Mouse (Mus musculus) gastrocnemius, postnatal 36 days (tissue): Measurements from ENCODE around the gene Klhl40. TPM values are rescaled to one million over a fixed set of nuclear protein-coding genes. Genes with fewer than 3 reads are reported as not detected.

ENCODE experiments used
- DNase-seq, 2 experiments: peaks; one replicate each; pipeline ENCODE4 v3.0.0; 2022
- intact Hi-C: fragments of 180-260 bp; cut with DNase I; formaldehyde crosslinking; loops from one replicate; pipeline ENCODE4 v1.15.1; 2025
- total RNA-seq, 2 experiments: library from RNA; stranded (reverse); gene quantifications; 2 replicates each; pipeline ENCODE4 v1.2.3; 2021

Klhl40 gene
- total RNA-seq, 2 experiments from 2014 or later: 113 to 117 TPM

DNA sequence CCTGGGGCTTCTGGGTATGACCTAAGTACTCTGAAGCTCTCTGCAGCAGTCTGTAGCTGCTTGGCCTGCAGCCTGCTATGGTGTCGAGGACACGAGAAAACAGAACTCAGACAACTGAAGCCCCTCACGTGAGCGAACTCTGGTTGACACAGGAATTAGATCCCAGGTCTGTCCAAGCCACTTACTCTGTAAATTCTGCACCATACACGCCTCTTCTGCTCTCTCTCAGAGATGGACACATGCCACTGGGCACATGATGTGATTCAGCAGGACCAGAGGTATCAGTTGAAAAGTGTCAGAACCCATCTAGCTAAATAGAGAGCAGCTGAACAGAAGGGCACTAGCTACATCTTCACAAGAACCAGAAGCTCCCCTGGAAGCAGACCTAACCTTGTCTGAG is 5.0 kb upstream of the Klhl40 start:
- intact Hi-C loops: no loop called here
- no peak for DNase-seq

DNA sequence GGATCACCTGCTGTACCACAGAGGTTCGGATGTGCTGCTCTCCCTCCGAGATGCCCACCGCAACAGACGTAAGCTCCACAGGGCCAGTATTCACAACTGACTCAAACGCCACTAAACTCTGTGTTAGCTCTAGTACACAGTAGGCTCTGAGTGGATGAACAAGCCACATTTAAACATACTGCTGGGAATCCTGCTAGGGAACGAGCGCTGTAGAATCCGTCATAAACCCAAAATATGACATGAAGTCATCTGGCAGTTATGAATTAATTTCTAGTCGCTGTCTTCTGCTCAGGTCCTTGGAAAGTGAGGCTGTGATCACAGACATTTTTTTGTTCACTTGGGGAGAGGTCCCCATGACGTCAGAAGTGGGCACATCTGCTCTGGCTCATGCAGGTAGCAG is 1.5 kb upstream of the Klhl40 start:
- no peak for DNase-seq
- intact Hi-C loops: no loop called here

DNA sequence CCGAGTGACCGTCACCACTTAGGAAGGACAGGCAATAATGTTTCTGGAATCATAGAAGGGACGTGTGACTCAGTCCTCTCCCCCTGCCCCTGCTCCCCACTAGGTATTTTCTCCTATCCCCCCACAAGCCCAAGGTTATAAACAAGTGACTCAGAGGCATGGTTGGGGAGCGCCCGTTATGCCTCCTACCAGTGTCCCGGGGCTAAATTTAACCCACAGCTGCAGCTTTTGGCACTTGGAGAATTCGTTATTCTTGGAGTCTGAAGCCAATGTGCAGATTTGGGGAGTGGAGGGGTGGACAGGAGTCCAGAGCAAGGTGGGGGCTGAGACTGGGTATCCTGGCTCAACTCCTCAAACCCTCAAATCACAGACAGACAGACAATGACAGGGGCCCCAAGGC is 896 bp upstream of the Klhl40 start:
- no peak for DNase-seq
- intact Hi-C loops: no loop called here

DNA sequence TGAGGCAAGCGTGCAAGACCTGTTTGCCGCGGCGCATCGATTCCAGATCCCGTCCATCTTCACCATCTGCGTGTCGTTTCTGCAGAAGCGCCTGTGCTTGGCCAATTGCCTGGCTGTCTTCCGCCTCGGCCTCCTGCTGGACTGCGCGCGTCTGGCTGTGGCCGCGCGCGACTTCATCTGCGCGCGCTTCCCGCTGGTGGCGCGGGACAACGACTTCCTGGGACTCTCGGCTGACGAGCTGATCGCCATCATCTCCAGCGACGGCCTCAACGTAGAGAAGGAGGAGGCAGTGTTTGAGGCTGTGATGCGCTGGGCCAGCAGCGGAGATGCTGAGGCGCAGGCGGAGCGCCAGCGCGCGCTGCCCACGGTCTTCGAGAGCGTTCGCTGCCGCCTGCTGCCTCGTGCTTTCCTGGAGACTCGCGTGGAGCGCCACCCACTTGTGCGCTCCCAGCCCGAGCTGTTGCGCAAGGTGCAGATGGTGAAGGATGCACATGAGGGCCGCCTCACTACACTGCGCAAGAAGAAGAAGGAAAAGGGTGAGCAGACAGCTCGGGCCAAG is 738 bp downstream of the Klhl40 start:
- no peak for DNase-seq
- intact Hi-C loops: no loop called here

DNA sequence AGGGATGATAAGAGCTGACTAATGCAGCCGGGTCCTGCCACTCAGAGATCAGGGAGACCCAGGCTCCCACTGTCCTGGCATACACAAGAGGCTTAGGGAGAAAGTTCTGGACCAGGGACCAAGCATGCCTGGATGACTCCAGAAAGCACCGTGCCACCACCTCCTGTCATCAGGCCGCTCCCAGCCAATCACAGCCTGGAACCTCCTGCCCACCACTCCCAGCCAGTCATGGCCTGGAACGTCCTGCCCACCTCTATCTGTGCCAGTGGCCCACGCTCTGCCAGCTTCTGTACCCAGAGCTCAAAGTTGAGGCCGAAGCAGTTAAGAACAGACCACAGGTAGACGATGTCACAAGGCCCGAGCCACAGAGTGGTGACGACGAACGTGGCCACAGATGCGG is 7.4 kb downstream of the Klhl40 start:
- intact Hi-C loops: no loop called here
- DNase-seq: no peak

DNA sequence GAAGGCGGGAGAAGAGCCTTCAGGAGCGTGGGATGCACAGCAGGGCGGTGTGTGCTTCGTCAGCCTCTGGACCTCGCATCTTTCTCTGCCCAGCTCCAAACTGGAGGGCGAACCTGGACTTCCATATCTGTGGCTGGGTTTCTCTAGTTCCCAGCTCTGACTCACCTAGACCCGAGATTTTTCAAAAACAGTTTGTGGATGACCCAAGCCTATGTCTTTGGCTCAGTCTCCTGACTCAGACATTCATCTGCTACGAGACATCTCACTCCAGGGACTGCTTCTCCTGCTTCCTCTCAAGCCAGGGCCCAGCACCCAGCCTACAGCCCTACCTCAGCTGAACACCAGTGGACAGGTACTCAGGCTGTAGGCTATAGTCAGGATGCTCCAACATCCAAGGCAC is 7.9 kb downstream of the Klhl40 start:
- no peak for DNase-seq
- intact Hi-C loops: no loop called here

DNA sequence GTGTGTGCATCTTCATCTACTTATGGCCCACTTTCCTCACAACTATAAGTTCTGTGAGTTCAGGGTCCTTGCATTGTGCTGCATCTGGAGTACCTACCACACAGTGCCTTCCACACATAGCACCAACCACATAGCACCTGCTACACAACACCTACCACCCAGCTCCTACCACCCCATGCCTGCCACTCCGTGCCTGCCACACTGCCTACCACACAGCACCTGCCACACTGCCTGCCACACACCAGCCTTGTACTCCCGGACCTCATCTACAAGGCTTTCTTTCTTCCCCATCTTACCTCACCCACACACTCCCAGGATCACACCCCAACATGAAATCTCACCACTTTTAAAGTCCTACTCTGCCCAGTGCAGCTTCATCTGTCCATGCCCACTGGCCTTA is 9.0 kb downstream of the Klhl40 start:
- intact Hi-C loops: no loop called here
- DNase-seq: no peak

DNA sequence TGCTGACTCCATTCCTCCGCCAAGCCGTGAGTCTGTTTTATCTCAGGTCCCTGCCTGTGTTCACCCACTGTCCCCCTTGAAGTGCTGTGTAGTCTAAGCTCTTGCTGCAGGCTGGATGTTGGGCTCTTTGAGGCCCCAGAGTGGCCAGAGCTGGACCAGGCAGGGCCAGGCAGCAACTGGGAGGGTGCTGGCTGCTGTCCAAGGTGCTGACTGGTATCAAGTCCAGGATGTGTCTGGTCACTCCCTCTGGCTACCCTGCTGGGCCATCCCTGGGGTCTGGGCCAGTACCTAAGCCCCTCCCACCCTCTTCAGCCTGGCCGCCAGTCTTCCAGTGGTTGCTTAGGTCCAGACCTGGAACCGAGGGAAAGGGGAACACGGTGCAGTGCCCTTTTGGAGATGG is 13.8 kb downstream of the Klhl40 start:
- DNase-seq: peak; percentile 77 to 78
- intact Hi-C loops: no loop called here

DNA sequence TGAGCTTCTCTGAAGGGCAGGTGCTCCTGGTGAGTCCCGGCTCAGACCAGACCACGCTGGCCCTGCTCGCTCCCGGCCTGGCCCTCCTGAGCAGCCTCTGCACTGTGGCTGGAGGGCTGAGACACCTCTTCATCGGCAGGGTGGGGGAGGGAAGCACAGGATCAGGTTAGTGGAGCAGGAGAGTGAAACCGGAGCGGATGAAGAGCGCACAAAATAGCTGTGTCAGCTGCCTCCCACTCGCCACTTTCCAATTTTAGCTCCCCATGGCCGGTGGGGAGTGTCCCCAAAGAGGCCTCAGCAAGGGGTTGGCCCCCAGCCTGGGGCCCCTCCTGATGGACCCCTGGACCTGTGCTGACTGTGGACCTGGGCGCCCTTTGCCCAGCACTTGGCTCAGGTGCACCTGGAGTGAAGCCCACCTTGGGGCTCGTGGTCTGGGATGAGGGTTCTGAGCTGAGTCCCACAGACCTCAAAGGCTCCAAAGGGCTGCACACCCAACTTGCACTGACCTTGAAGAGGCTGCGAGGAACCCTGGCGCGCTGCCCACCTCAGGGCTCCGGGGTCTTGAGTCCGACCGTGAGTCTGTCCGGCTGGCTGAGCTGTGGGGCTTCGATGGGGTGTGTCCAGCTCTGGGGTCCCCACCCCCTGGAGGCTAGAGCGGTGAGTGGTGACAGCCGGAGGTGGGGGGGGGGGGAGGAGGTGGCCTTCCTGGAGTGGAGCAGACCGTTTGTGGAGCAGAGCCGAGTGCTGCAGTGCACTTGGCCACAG is 14.5 kb downstream of the Klhl40 start, which contains the start of gene Hhatl:
Gene Hhatl (minus strand): TSS at position 751 of the 765 bp plus-strand sequence.
- intact Hi-C loops: no loop called here
- peak; percentile 44 to 59 for DNase-seq

DNA sequence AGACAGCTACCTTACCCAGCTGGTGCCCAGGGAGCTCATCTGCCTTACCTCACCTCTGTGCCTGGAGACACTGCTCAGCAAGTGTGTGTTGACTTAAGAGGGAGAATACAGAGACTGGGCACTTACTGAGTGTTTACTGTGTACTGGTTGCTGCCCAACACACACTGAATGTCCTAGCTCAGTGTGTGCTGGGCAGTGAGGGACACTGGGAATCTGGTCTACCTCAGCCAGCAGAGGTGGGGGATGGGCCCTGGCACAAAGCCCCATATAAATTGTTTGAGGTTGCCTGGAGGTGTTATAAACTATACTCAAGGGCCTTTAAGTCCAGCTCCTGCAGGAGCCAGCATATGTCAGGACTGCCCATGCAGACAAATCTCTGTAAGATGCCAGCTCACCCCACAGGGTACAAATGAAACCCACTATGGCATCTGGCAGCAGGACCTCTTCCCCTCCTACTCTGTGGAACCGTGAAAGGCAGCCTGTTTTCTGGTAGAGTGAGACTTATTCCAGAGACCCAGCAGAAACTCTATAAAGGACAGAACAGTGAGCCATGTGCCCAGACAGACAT is 17.6 kb downstream of the Klhl40 start:
- DNase-seq: no peak
- intact Hi-C loops: loop anchor here (1.0 kb wide), 1 partner anchor 34 kb away; no protein-coding TSS in a partner anchor

DNA sequence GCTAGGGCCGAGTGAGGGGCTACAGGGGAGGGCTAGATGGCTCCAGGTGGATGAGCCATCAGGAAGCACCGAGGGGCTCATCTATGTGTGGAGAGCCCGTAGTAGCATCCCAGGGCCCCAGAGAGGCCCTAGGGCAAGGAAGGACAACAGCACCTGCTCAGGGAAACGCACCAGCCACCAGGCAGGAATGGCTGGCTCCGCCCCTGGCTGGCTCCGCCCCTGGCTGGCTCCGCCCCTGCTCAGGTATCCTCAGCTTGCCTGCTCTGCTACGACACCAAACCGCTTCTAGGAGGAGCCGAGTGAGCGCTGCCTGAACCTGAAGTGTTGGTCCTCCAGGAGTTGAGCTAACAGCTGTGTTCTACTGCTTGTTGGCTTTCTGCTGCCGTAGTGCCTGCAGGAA is 20.3 kb downstream of the Klhl40 start:
- intact Hi-C loops: no loop called here
- DNase-seq: no peak

DNA sequence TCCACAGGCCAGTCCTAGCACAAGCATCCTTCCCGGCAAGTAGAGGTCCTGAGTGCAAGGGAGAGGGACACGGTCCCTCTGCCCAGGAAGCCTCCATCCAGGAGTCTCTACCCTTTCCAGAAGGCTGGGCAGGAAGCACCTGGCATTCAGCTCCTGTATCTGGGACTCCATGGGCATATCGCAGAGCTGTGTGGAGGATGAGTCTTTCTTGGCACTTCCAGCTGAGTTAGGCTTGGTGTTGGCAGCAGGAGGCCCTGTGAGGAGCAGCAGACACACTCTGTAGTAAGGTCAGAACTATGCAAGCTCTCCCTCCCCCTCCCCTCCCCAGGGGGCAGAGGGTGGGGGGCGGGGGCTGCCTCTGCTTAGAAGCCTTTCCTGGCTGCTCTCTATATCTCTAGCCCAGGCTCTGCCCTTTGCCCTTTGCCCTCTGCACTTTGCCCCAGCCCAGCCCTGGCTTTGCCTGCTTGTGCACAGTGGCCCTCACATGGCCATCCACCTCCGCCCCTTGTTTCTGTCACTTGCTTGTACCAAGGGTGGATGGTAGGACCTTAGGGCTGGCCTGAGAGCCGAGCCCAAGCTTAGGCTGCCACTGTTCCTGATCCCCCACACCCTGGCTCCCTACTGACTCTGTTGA is 21.6 kb downstream of the Klhl40 start:
- intact Hi-C loops: no loop called here
- no peak for DNase-seq

DNA sequence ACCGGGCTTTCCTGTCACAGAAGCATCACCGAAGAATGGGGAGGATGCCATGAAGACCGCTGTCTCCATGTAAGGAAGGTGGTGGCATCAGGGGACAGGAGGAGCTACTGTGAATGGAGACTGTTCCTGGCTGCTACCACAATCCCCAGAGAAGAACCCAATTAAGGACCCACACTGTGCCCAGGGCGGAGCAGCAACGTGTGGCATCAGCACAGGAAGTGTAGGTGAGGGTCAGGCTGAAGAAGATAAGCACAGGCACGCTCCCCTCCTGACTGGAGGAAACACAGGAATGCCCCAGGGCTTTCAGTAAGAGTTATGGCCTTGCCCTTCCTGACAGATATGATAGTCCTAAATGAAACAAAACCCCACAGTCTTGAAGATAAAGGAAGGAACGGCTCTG is 25.3 kb downstream of the Klhl40 start:
- intact Hi-C loops: no loop called here
- DNase-seq: no peak

DNA sequence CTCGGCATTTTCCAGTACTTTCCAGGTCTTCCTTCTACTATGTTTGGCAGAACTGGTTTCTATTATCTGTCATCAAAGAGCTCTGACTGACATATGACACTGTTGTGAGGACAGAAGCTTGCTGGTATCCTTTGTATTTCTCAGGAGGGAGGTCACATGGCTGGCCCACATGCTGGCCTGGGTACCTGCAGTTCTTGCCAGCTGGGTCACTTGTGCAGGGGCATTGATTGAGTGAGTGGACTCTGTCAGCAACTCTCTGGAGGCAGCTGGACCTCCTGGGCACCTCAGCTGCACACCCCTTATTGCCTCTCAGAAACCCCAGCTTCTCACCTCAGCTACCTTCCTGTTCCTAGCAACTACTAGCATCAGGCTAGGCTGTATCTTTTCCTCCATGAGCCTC is 30.1 kb downstream of the Klhl40 start:
- no peak for DNase-seq
- intact Hi-C loops: no loop called here

DNA sequence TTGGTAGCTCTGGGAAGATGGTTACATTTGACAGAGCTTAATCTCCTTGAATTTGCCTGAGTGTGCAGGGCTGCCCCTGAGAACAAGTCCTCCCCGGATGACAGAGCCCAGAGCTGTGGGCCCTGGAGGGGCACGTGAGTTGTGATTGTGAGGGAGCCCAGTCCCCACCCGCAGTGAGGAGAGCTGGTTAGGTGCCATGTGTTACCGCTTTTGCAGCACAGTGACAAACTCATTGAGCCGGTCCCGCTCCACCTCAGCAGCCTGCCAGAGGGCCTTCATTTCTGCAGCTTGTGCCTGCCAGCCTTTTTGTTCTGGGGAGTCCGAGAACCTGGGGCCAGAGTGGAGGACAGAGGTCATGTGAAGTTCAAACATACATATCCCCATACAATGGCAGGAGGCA is 30.5 kb downstream of the Klhl40 start:
- intact Hi-C loops: no loop called here
- DNase-seq: no peak

DNA sequence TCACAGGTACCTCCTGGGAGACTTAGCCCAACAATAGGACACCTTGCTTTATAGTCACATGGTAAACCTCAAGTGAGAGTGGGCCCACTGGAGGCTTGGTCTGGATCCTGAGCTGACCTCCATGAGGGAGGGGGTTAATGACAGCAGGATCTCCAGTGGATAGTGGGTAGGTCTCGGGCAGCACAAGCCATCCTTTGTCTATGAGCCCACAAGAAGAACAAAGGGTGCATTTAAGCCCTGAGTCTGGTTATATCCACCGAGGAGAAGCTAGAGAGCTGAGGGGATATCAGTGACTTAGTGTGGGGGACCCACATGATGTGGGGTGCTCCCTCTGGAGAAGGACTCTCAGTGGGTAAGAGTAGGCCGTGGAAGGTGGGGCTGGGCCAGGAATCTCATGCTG is 31.1 kb downstream of the Klhl40 start:
- no peak for DNase-seq
- intact Hi-C loops: no loop called here

DNA sequence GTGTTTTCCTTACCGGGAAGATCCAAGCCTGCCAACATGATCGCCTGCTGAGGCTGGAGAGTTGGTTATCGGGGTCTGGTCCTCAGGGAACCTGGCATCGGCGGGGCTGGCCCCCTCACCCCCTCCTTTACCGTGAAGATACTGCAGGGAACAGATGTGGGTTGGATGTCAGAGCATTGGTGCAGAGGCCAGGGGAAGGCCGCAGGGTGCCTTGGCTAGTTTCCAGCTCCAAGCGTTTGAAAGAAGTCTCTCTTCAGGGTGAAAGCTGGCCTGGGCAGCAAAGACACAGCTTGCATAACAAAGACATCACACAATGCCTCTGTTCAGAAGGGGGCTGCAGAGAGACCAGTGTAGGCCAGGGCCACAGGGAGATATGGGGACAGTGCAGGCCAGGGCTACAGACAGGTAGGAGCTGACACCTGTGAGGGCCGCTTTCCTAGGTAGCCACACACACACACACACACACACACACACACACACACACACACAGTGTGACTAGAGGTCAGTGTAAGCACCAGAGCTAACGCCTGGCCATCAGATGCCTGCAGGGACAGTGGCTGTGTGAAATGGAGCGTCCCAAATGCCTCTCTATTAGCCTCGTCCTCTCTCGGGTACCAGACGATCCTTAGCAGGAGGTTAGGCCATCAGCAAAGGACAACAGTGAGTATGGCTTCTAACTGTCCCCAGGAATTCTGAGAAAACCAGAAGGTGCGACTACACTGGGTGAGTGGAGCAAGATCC is 32.8 kb downstream of the Klhl40 start:
- intact Hi-C loops: no loop called here
- DNase-seq: no peak

DNA sequence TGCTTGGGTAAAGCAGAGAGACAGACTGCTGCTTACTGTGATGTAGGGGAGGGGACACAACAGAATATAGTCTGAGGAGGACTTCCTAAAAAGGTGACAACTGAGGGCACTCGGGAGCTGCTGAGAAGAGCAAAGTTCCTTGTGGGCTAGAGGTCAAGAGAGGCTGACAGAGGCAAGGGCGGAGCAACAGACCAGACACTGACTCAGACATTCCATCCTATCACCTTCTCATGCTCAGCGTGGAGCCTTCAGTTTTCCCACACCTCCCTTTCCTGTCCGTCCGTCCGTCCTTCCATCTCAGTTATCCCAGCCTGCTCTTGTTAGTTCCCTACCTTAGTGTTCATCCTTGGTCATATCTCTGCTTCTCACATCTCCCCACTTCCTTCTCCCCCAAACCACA is 37.8 kb downstream of the Klhl40 start:
- no peak for DNase-seq
- intact Hi-C loops: no loop called here

DNA sequence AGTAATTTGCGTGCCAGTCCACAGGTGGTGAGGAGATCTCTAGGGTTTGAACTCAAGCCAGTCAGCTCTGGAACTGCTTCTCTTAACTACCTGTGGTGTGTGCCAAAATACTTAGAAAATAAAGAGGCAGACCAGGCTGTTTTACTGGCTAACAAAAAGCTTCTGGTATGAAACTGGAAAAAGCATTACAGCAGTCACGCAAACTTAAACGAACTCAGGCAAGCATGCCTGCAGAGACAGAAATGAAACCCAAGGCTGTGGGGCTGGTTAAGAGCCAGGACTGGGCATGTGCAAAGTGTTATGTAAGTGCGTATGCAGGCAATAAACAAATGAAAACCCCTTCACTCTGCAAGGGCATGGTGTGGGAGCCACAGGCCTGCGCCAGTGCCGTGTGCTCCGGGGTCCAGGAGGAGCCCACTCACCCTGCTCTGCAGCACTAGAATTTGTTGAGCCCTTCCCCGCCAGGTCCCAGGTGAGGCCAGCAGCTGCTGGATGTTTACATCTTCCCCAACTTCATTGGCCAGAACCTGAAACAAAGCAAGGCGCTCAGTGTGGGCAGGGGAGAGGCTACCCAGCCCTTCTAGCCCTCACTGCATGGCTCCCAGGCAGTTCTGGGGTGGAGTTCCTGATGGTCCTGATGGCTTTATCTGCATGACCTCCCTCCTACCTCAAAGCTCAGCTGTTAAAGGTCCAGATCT is 41.8 kb downstream of the Klhl40 start:
- intact Hi-C loops: no loop called here
- DNase-seq: peak; percentile 47 to 50

DNA sequence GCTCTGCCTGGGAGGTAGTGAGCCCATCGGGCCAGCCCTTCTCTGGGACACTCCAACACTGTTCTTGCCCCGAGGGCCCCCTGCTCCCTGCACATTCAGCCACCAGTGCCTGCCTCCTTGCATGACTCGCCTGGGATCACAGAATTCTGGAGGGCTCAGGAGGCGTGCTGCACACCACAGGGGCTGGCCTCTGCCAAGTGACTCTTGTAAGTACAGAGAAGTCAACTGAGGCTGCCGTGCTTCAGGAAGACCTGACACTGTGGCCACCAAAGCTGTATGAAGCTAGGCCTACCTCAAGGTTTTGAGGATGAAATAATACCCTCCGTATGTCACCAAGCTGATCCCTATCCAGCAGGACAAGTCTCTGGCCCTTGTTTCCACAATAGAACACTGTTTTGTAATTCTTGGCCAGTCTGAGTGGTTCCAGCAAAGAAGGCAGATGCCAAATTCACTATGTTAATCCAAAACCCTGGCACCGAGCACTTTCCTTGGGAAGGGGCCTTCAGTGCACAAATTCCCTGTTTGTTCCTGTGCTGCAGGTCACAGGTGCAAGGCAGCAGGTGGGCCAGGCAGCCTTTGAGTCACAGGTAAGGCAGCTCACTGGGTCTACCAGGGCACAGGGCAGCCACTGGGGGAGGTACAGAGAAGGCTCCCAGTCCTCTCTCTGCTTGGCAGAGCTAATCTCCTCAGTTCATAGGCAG is 42.5 kb downstream of the Klhl40 start:
- intact Hi-C loops: no loop called here
- no peak for DNase-seq
